Mouse (Mus musculus): ENCODE data around the gene Atp13a5.

Atp13a5 gene

GRCm38 (mm10) chr16:29378458-29378857, at the start of gene Atp13a5:
Atp13a5 (minus strand) TSS chr16:29378732.
- no peak for DNase-seq (ENCODE audit: low read depth, low spot score)

GRCm38 (mm10) chr16:29414822-29415221, 36.3 kb upstream of the Atp13a5 start:
- DNase-seq (ENCODE audit: low read depth, low spot score) = no peak

GRCm38 (mm10) chr16:29407319-29407718, 28.8 kb upstream of the Atp13a5 start:
- DNase-seq (ENCODE audit: low read depth, low spot score) = no peak

- DNase-seq (ENCODE audit: low read depth, low spot score) = no peak
Observed at GRCm38 (mm10) chr16:29399079-29399478, 20.5 kb upstream of the Atp13a5 start.

DNA sequence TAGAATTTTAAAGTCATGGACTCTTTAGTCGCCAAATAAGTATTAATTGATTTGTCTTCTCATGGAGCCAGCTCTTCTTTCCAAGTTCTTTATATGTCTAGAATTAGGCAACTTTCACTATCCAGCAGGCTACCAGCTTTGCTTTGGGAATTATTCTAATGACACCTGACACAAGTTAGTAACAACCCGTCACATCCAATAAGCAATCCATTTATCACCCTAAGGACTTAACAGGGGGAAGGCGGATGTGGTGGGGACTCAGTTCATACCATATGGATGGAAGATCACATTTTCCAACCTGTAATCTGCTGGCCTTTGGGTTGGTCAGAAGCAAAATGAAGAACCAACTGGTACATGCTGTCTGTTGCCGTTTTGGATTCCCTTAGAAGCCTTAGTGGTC, 6.2 kb upstream of the Atp13a5 start:
- no peak for DNase-seq (ENCODE audit: low read depth, low spot score)

DNA sequence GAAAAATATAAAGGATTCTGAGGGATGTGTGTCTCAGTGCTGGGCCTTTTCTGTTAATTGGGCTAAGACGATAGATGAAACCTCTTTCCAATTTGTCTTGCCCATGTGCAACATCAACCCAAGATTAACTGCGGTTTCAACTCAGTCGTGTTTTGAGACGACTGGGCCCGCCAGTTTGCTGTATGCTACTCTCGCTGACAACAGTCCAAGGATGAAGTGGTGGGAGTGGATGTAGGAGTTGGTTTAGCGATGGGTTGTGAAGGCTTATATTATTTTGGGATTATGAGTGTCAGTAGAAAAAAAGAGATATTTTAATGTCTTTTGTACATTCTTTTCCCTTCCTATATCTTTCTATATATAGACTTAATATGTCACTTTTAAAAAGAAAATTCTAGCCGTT, 3.9 kb downstream of the Atp13a5 start:
- DNase-seq (ENCODE audit: low read depth, low spot score) = no peak

DNA sequence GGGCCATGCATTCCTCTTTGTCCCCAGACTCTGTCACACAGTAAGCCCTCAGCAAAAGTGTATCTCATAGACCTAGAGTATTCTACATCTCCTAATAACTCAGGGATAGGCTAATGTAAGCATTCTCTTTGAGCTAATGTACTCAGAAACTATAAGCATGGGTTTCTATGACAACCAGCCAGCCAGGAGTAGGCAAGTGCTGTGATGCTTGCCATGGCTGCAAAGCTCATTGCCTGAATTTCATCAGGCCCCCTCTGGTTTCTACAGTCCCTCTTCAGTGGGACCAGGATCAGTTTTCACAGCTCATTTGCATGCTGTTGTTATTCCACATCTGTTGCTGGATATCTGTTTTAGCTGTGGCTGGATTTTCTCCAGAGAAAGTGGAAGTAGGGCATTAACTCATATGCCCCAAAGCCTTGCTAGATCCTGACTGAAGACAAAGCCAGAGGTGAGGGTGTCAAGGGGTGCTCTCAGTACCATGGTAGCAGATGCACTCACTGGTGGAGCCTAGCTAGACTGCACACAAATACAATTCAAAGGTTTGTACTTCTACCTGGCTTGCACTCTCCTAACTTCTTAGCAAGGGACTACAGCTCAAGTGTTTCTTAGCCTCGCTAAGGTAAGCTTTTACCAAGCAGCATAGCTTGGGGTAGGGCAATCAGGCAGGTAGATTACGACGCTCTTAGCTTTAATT, 47.0 kb downstream of the Atp13a5 start:
- DNase-seq (ENCODE audit: low read depth, low spot score) = no peak

DNA sequence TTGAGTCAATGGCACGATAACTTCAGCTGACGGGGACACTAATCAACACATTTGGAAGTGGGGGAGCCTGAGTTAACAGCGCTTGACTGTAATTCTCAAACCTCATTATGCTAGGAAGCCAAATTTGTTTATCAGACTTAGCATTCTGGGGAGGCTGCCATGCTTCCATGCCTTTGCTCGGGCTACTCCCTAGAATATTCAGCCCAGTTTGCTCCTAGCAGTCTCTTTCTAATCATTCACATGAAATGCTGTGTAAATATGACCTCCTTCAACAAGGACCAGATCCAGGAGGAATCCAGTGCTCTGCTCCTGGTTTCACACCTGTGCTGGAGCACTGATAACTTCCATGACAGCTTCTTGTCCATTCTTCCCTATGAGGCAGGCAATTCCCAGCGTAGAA, 47.6 kb downstream of the Atp13a5 start:
- no peak for DNase-seq (ENCODE audit: low read depth, low spot score)

DNA sequence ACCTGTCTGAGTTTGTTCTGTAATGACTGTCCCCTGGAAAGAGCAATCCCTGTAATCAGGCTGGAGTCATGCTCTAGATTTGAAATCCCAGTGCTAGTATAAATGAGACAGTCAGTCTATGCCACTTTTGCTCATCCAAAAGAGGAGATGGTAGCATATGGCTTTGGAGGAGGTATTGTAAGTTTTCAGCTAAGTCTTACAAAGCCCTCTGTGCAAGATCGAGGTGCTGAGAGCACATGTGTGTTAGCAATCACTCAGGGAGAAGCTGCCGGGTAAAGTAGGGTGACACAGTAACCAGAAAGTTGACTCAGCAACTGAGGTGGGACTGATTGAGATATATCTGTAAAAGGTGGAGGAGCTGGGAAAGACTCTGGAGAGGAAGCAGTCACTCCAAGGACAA, 49.3 kb downstream of the Atp13a5 start:
- DNase-seq (ENCODE audit: low read depth, low spot score) = no peak

- no peak for DNase-seq (ENCODE audit: low read depth, low spot score)
Observed at GRCm38 (mm10) chr16:29327910-29328309, 50.6 kb downstream of the Atp13a5 start.

GRCm38 (mm10) chr16:29325233-29325919, 53.2 kb downstream of the Atp13a5 start:
- no peak for DNase-seq (ENCODE audit: low read depth, low spot score)

GRCm38 (mm10) chr16:29320717-29321116, 57.8 kb downstream of the Atp13a5 start:
- no peak for DNase-seq (ENCODE audit: low read depth, low spot score)

DNA sequence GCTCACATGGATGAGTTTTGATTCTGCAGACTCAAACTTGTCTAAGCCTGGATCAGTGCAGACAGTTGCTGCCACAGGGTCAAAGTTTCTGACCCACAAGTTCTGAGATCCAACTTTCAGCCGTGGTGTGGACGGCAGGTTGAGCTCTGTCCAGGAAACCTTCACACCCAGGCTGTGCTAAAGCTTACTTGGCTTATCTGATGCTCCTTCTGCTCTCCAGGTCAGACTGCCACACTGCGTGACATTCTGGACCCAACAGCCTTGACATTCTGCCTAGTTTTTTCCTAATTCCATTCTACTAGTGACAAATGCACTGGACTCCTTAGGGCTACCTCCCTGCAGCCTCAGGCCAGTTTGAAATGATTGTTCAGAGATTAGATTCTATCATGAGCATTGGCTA, 63.1 kb downstream of the Atp13a5 start:
- DNase-seq (ENCODE audit: low read depth, low spot score) = no peak

DNA sequence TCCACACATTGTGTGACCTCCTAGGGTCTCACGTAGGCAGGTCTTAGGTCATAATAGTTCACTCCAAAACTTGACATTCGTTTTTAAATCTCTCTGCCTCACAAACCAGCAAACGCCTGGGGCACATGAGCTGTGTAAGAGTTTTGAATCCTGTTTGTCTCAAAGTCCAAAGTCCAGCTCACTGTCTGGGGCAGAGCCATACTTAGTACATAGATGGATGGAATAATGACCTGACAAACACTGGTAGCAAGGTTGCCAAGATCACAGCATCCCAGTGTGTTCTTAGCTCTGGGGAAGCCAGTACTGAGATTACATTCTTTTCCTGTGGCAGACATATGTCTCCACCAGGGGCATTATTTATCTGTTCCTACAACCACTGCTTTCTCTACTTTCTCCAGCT, 63.5 kb downstream of the Atp13a5 start:
- no peak for DNase-seq (ENCODE audit: low read depth, low spot score)

DNA sequence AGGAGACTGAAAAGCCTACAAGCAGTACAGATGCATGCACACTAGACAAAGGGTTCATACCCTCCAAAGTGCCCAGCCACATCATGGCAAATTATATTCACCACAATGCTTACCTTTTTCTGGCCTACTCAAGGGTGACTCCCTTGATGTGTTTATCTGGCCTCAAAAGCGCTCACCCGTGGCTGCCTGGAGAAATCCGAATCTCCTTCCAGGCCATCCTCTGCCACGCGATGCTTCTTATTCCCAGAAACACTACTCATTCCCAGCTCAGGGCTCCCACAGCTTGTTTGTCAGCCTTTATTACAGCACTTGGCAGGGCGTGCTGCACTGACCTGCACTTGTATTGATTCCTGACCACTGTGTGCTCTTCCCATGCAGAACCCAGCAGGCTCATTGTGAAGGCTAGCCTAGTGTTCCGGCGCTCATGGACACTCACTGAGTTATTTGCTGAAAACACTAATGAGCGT, 80.9 kb downstream of the Atp13a5 start:
- DNase-seq (ENCODE audit: low read depth, low spot score) = no peak

DNA sequence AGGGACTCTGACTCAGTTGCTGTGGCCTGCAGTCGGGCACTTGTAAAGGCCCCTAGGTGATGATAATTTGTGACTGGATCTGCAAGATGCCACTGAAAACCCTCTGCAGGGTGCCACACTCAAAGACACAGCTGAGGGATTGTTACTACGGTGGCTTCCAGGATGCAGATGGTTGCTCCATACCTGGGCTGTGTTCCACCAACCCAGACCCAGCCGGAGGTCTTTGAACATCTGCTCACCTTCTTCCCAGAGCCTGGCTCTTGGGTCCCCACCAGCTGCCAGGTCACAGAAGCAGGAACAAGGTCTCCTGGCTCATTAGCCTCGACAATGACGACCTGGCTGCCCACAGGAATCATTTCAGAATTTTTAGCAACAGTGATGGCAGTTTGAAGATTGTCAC, 97.8 kb downstream of the Atp13a5 start:
- DNase-seq (ENCODE audit: low read depth, low spot score) = no peak

- DNase-seq (ENCODE audit: low read depth, low spot score) = no peak
Observed at GRCm38 (mm10) chr16:29254325-29254724, 124.2 kb downstream of the Atp13a5 start.

GRCm38 (mm10) chr16:29235951-29236350, 142.6 kb downstream of the Atp13a5 start:
- no peak for DNase-seq (ENCODE audit: low read depth, low spot score)

DNA sequence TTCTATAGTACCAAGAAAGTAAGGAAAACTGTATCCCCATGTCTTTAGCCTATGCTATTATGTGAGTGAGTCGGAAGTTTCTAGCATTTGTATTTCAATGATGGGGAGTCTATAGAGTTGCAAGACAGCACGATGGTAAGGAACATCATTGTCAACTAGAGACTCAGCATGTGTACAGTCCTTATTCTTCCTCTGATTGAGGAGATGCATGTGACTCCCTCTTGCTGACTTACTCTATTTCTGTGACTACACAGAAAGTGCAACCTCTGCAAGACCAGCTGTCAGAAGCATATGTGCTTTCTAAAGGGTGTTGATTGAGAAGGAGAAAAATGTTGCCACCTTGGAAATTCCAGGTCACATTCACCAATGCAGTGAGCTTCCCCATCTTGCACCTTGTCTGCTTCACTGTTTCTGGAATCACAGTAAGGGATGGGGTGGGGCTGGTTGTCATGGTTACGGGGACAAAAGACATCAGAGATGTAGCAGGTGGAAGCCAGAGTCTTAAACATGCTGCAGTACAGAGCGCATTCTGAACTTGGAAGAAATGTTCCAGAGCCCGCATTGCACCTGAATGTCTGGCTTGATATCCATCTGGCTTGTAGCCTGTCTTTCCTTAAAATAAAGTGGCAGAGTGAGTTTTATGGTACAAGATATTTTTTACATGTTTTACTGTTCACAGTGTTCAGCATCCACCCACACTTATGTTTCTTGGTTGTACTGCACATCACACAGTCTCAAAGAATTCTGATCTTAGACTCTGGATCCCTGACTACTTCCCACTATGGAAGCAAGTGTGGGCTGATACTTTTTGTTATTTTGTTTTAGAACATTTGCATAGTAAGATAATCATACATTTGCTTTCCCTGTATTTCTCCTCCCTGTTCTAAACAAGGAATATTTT, 161.9 kb downstream of the Atp13a5 start:
- DNase-seq (ENCODE audit: low read depth, low spot score) = no peak

- DNase-seq (ENCODE audit: low read depth, low spot score) = peak; percentile 18
Observed at GRCm38 (mm10) chr16:29209605-29210411, 168.7 kb downstream of the Atp13a5 start, which contains the start of gene Hrasls. Hrasls (plus strand) TSS chr16:29209695.

DNA sequence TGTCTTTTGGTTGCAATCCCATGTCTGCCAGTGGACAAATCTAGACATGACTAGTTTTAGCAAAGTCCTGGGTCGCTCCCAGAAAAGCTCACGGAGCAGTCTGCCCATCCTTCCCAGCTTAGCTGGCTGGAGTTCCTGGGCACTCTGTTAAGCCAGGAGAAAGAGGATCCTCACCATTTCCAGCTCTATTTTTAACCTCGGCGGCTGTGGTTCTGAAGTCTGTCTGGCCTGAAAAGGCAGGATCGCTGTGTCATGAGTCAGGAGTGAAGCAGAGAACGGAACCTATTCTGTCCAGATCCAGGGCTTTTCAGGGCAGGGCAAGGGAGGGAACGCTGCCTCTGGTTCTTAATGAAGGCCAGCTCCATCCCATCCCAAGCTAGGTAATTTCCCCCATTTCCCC, 169.7 kb downstream of the Atp13a5 start:
- no peak for DNase-seq (ENCODE audit: low read depth, low spot score)

Measured in WW6 (cell line).